Mouse (Mus musculus): ENCODE data around the gene Cd40lg. TPM values are rescaled to one million over a fixed set of nuclear protein-coding genes. Genes with fewer than 3 reads are reported as not detected.

The Cd40lg gene
- polyA plus RNA-seq (2015; fragmentation: Nextera tagmentation; extraction: Ambion mirVana), result not detected in 2 replicates

DNA sequence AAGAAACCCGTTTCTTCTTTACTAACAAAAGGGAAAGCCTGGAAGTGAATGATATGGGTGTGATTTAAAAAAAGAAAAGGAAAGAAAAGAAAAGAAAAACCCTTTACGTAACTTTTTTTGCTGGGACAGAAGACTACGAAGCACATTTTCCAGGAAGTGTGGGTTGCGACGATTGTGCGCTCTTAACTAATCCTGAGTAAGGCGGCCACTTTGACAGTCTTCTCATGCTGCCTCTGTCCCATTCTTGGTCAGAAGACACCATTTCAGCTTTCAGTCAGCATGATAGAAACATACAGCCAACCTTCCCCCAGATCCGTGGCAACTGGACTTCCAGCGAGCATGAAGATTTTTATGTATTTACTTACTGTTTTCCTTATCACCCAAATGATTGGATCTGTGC lies at the start of gene Cd40lg:
Gene Cd40lg, plus strand, starts transcription at position 268 of the 400 bp plus-strand sequence.
- ATAC-seq (ENCODE audit: low read depth) (no peak), DNase-seq (no peak)
- H3K27ac ChIP-seq, result no peak within 1 kb of the TSS

DNA sequence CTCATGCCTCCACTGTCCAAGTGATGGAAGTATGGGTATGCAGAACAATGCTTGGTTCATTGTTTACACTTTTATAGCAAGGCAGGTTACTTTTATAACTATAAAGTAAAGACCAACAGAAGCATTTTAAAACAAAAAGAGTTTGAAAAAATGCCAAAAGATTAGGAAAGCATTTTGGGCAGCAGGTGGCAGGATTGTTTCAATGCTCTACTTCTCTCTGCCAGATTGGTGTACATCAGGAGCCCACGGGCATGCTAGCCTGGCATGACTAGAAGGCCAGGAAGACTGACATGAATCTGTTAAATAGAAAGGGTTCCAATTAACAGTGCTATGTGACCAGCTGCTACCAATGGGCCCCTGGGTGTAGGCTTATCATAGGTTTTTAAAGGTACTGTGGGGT lies 45.4 kb upstream of the Cd40lg start:
- Histone ChIP-seq H3K36me3 (no peaks in the 10 kb centered on the region), H3K27ac (no peak overlapping the region), H3K9ac (no peak overlapping the region), H3K27me3 (no peaks in the 10 kb centered on the region), H3K4me1 (replicated peaks) (no peaks in the 10 kb centered on the region), H3K9me3 (replicated peaks) (no peaks in the 10 kb centered on the region), H3K4me2 (no peak overlapping the region), H3K4me3 (replicated peaks) (no peak overlapping the region)
- no peak for DNase-seq
- ATAC-seq (ENCODE audit: low read depth), result no peak
- 38% methylated on average over 1 of the region's 1 CpGs for WGBS (ENCODE audit: insufficient replicate concordance)

More for the DNA sequence above, at the start of gene Cd40lg:
- H3K9me3 ChIP-seq (replicated peaks), result no peaks in the 10 kb centered on the region
- H3K4me2 ChIP-seq, result no peak within 1 kb of the TSS
- no peaks in the 10 kb centered on the region for H3K27me3 ChIP-seq
- 72% methylated on average over 9 of the region's 9 CpGs for WGBS (ENCODE audit: insufficient replicate concordance)
- H3K9ac ChIP-seq, result no peak within 1 kb of the TSS
- no peaks in the 10 kb centered on the region for H3K4me1 ChIP-seq (replicated peaks)
- no peak within 1 kb of the TSS for H3K4me3 ChIP-seq (replicated peaks)
- no peaks in the 10 kb centered on the region for H3K36me3 ChIP-seq

DNA sequence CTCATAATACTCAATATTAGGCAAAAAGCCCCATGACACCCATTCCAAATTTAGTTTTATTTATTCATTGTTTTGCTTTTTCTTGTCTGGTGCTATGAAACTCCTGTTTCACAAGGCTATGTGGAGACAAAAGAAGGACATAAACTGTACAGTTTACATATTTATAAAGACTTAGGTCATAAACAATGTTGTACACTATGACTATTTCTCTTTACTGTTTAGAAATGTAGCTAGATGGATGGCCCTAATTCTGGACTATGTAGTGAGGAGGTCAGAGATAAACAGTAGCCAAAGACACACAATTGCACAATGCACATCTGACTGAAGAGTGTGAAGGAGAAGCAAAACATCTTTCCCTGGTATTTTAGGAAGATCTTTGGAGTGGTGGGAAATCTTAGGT lies 40.7 kb upstream of the Cd40lg start:
- no peaks in the 10 kb centered on the region for H3K9me3 ChIP-seq (replicated peaks)
- no peaks in the 10 kb centered on the region for H3K36me3 ChIP-seq
- H3K27me3 ChIP-seq, result no peaks in the 10 kb centered on the region
- no peak overlapping the region for H3K4me3 ChIP-seq (replicated peaks)
- H3K4me2 ChIP-seq, result no peak overlapping the region
- H3K4me1 ChIP-seq (replicated peaks), result no peaks in the 10 kb centered on the region
- H3K9ac ChIP-seq, result no peak overlapping the region
- no peak overlapping the region for H3K27ac ChIP-seq
- ATAC-seq (ENCODE audit: low read depth) (no peak), DNase-seq (no peak)

DNA sequence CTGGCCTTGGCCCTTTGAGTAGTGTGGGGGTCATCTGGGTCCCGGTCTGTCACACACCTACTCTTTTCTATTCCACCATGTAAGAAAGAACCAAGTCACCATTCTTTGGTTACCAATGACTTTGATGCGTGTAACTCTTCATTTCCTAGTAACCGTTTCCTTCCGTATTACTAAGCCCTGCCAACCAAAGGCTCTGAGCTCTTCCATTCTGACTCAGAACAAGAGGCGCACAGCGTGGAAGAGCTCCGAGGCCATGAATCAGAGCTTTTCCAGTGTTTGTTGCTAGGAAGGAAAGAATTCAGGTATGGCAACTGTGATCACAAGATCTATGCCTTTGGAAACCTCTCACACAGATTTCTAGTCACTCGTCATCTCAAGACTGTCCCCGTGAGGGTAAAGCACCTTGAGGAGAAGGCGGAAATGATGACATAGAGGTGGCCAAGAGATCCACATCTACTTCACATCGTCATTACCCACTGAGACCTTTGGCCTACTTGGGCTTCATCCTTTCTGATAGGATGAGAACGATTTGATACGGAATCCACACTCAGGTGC lies 34.6 kb upstream of the Cd40lg start:
- Histone ChIP-seq H3K4me2 (no peak overlapping the region), H3K9ac (no peak overlapping the region), H3K27ac (no peak overlapping the region), H3K4me1 (replicated peaks) (no peaks in the 10 kb centered on the region), H3K36me3 (no peaks in the 10 kb centered on the region), H3K27me3 (no peaks in the 10 kb centered on the region), H3K4me3 (replicated peaks) (no peak overlapping the region), H3K9me3 (replicated peaks) (no peaks in the 10 kb centered on the region)
- 76% methylated on average over 13 of the region's 13 CpGs for WGBS (ENCODE audit: insufficient replicate concordance)
- no peak for ATAC-seq (ENCODE audit: low read depth)
- DNase-seq, result no peak

DNA sequence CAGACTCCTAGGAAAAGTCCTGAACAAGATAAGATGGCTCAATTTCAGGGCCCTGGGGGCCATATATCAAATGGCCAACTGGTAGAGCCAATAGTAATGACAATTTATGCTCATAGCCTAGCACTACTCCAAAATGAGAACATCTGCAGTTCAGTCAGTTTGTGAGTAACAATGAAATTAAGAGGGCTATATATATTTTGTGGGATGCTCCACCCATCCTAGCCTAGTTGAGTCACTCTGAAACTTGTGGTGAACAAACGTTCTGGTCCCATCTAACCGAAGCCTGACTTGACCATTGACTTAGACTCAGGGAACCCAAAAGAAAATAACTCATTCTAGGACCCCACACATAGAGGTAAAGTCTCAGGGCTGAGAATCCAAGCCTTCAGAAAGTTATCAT lies 29.5 kb upstream of the Cd40lg start:
- H3K4me3 ChIP-seq (replicated peaks), result no peak overlapping the region
- ATAC-seq (ENCODE audit: low read depth) (no peak), DNase-seq (no peak)
- no peak overlapping the region for H3K9ac ChIP-seq
- no peak overlapping the region for H3K27ac ChIP-seq
- no peaks in the 10 kb centered on the region for H3K4me1 ChIP-seq (replicated peaks)
- no peak overlapping the region for H3K4me2 ChIP-seq
- H3K9me3 ChIP-seq (replicated peaks), result no peaks in the 10 kb centered on the region
- no peaks in the 10 kb centered on the region for H3K36me3 ChIP-seq
- no peaks in the 10 kb centered on the region for H3K27me3 ChIP-seq
- 56% methylated on average over 2 of the region's 2 CpGs for WGBS (ENCODE audit: insufficient replicate concordance)

DNA sequence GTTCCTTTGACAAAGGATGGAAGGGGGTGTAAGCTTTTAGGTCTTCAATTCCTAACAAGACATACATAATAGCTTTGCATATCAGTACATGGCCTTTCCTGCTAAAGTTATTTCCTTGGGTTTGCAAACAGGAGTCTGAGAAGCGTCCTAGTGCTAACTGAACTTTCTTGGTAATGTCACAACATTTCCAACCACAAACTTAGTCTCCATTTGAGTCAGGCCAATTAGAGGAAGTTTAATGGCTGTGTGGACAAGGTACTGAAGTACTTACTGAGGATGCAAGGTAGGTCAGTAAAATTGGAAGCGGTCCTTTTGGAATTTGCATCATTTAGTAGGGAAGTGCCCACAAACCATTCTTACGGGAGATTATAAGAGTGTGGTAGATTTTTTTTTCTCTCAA lies 28.6 kb upstream of the Cd40lg start:
- H3K36me3 ChIP-seq, result no peaks in the 10 kb centered on the region
- H3K4me1 ChIP-seq (replicated peaks), result no peaks in the 10 kb centered on the region
- no peaks in the 10 kb centered on the region for H3K9me3 ChIP-seq (replicated peaks)
- ATAC-seq (ENCODE audit: low read depth), result no peak
- WGBS (ENCODE audit: insufficient replicate concordance), result 65% methylated on average over 3 of the region's 3 CpGs
- no peak overlapping the region for H3K4me2 ChIP-seq
- H3K9ac ChIP-seq, result no peak overlapping the region
- no peak for DNase-seq
- H3K4me3 ChIP-seq (replicated peaks), result no peak overlapping the region
- no peaks in the 10 kb centered on the region for H3K27me3 ChIP-seq
- no peak overlapping the region for H3K27ac ChIP-seq

DNA sequence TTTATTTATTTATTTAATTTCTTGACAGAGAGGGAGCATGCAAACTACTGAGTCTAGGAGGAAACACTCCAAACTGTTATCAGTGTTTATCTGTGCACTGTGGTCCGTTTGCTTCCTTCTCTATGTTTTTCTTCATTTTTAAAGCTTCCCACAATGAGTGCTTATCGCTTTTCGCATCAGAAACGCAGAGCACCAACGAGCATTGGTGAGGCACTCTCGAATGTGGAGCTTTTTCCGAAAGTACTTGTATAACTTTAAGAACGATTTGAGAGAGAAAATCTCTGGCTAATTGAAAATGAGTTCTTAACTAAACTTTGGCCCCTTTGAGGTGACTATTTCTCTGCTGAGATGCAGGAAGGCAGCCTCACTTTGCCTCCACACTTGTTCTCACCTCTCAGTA lies 24.6 kb upstream of the Cd40lg start:
- Histone ChIP-seq H3K4me1 (replicated peaks) (no peaks in the 10 kb centered on the region), H3K27ac (no peak overlapping the region), H3K36me3 (no peaks in the 10 kb centered on the region), H3K27me3 (no peaks in the 10 kb centered on the region), H3K4me3 (replicated peaks) (no peak overlapping the region), H3K9ac (no peak overlapping the region), H3K4me2 (no peak overlapping the region), H3K9me3 (replicated peaks) (no peaks in the 10 kb centered on the region)
- no peak for DNase-seq
- no peak for ATAC-seq (ENCODE audit: low read depth)
- WGBS (ENCODE audit: insufficient replicate concordance), result 32% methylated on average over 8 of the region's 8 CpGs

DNA sequence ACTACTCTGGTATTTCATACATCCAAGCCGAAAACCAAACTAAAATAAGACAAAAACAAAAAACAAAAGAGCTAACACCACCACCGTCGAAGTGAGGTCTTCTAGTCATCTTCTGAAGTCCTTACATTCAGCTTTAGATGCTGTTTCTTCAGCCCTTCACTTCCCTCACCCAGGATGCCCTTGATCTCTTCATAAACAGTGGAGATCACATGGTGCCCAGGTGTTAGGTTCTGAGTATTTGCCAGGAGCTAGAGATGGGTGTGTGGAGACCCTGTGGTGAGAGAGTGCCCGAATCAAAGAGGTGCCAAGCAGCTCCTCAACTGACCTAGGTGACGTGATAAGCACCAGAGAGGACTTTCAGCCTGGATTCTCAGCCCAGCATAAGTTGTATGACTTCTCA lies 22.6 kb upstream of the Cd40lg start:
- ATAC-seq (ENCODE audit: low read depth), result no peak
- H3K9ac ChIP-seq, result no peak overlapping the region
- H3K36me3 ChIP-seq, result no peaks in the 10 kb centered on the region
- no peaks in the 10 kb centered on the region for H3K9me3 ChIP-seq (replicated peaks)
- no peaks in the 10 kb centered on the region for H3K4me1 ChIP-seq (replicated peaks)
- no peak overlapping the region for H3K27ac ChIP-seq
- no peak overlapping the region for H3K4me2 ChIP-seq
- DNase-seq, result no peak
- no peak overlapping the region for H3K4me3 ChIP-seq (replicated peaks)
- WGBS (ENCODE audit: insufficient replicate concordance), result 60% methylated on average over 5 of the region's 5 CpGs
- no peaks in the 10 kb centered on the region for H3K27me3 ChIP-seq

DNA sequence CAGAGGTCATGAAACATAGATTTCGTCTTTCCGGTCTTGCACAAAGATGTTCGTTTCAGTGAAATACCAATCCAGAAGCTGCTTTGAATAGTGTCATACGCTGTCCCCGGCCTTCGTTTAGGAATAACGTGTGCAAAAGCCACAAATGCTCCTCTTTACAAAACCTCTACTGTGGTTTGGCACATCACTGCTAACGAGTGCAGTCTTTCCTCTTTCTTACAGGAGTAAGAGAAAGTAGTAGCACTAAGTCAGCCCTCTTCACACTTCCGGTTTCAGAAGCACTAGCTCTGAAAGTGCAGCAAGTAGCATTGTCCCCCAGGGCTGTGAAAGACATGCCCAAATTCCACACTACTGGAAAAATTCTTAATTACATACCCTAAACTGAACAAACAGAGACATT lies 15.6 kb upstream of the Cd40lg start:
- WGBS (ENCODE audit: insufficient replicate concordance), result 47% methylated on average over 9 of the region's 9 CpGs

DNA sequence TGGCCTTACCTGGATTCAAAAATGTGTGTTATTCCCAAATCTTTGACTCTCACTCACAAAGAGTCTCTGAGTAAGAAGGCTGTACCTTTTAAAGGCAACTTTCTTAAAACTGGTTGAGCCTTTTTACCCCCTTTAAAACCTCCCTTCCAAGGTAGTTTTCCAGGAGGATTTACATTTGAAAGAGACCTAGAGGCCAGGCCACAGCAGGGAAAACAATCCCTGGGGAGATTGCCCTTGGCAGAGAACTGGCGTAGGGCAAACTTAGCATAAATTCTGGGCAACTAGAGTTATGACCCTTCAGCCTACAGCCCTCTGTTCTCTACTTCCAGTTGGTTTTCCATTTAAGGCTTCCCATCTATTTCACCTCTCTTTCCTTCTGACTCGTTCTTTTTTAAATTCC lies 13.9 kb upstream of the Cd40lg start:
- no peak overlapping the region for H3K4me3 ChIP-seq (replicated peaks)
- H3K9ac ChIP-seq, result no peak overlapping the region
- no peak for DNase-seq
- H3K27me3 ChIP-seq, result no peaks in the 10 kb centered on the region
- H3K36me3 ChIP-seq, result no peaks in the 10 kb centered on the region
- H3K4me2 ChIP-seq, result no peak overlapping the region
- no peaks in the 10 kb centered on the region for H3K9me3 ChIP-seq (replicated peaks)
- no peak overlapping the region for H3K27ac ChIP-seq
- no peak for ATAC-seq (ENCODE audit: low read depth)
- 26% methylated on average over 2 of the region's 2 CpGs for WGBS (ENCODE audit: insufficient replicate concordance)
- no peaks in the 10 kb centered on the region for H3K4me1 ChIP-seq (replicated peaks)

More for the DNA sequence above, 15.6 kb upstream of the Cd40lg start:
- Histone ChIP-seq H3K4me3 (replicated peaks) (no peak overlapping the region), H3K27me3 (no peaks in the 10 kb centered on the region), H3K4me1 (replicated peaks) (no peaks in the 10 kb centered on the region), H3K4me2 (no peak overlapping the region), H3K36me3 (no peaks in the 10 kb centered on the region), H3K9me3 (replicated peaks) (no peaks in the 10 kb centered on the region), H3K27ac (no peak overlapping the region), H3K9ac (no peak overlapping the region)
- DNase-seq (no peak), ATAC-seq (ENCODE audit: low read depth) (no peak)

DNA sequence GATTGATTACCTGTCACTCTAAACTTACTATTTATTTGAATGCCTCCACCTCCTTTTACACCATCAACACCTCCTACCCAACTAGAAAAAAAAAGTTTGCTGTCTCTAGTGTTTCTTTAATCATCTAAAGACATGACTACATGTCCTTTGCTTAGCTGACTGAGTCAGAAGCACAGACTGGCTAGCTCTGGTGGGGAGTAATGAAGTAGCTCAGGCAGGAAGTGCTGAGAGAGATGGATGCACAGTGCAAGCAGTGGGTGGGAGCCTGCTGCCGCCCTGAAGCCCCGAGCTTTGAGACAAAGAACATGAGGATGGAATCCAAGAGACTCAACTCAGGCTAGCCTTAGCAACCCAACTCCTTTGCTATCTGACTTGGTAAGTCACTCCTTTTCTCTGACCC lies 11.5 kb upstream of the Cd40lg start:
- H3K9ac ChIP-seq, result no peak overlapping the region
- no peaks in the 10 kb centered on the region for H3K4me1 ChIP-seq (replicated peaks)
- 46% methylated on average over 2 of the region's 2 CpGs for WGBS (ENCODE audit: insufficient replicate concordance)
- H3K9me3 ChIP-seq (replicated peaks), result no peaks in the 10 kb centered on the region
- H3K4me3 ChIP-seq (replicated peaks), result no peak overlapping the region
- no peaks in the 10 kb centered on the region for H3K27me3 ChIP-seq
- H3K36me3 ChIP-seq, result no peaks in the 10 kb centered on the region
- ATAC-seq (ENCODE audit: low read depth) (no peak), DNase-seq (no peak)
- no peak overlapping the region for H3K27ac ChIP-seq
- H3K4me2 ChIP-seq, result no peak overlapping the region

DNA sequence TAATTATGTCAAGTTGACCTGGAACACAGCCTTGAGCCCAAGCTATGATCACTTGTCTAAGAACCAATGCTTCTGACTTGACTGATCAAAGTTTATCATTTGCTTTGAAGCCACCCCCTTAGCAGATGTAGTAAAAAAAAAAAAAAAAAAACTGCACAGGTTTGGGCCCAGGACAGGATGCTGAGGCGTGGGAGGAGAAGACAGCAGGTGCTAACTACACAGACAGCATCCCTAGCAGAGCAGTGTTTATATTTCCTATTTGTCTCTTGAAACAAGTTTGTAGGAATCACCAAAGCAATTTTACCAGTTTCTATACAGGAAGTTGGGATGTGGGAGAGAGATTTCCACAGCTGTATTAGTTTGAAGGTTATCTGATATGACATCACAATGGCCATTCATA lies 1.4 kb upstream of the Cd40lg start:
- Histone ChIP-seq H3K9ac (no peak overlapping the region), H3K4me1 (replicated peaks) (no peaks in the 10 kb centered on the region), H3K36me3 (no peaks in the 10 kb centered on the region), H3K9me3 (replicated peaks) (no peaks in the 10 kb centered on the region), H3K4me3 (replicated peaks) (no peak overlapping the region), H3K4me2 (no peak overlapping the region), H3K27me3 (no peaks in the 10 kb centered on the region), H3K27ac (no peak overlapping the region)
- ATAC-seq (ENCODE audit: low read depth), result no peak
- no peak for DNase-seq
- WGBS (ENCODE audit: insufficient replicate concordance), result 69% methylated on average over 1 of the region's 1 CpGs
